Mouse (Mus musculus) lung, postnatal 0 days (tissue): ENCODE measurements at regions not wholly inside any gene's neighbourhood (a gene's known extent, or its start where the extent isn't known, plus 50 kb on each side); places are given as distances from the start of the nearest gene placed in this dataset.

Experiments used
- CTCF ChIP-seq: IDR thresholded peaks from 2 replicates; pipeline ENCODE4 v1.5.1; 2016; ENCODE audit warnings: antibody characterized with exemption, mild to moderate bottlenecking
- EP300 ChIP-seq: IDR thresholded peaks from 2 replicates; pipeline ENCODE4 v1.6.1; 2016; ENCODE audit warnings: antibody characterized with exemption, mild to moderate bottlenecking, control low read depth

- TF ChIP-seq CTCF, result no peak
- no peak for TF ChIP-seq EP300
Observed at GRCm38 (mm10) chr3:81379362-81379761, 343.1 kb downstream of the Pdgfc start.
